Mouse (Mus musculus) frontal cortex, adult (tissue): Measurements from ENCODE around the gene Mxd4.

Experiments
- ATAC-seq: cut with Nextera tagmentation; 2 replicates; pipeline ENCODE4 v1.9.2; 2017; ENCODE audit warnings: mild to moderate bottlenecking, moderate library complexity, mixed read lengths; ENCODE audit not compliant: low TSS enrichment

The Mxd4 gene

GRCm38 (mm10) chr5:34197243-34197642, 9.7 kb upstream of the Mxd4 start:
- peak; percentile 71 for ATAC-seq

- ATAC-seq = no peak
Measured at GRCm38 (mm10) chr5:34196423-34196822, 8.9 kb upstream of the Mxd4 start.

- ATAC-seq = no peak
Measured at GRCm38 (mm10) chr5:34195786-34196185, 8.3 kb upstream of the Mxd4 start.

- ATAC-seq = peak; percentile 41
Measured at GRCm38 (mm10) chr5:34194975-34195662, 7.6 kb upstream of the Mxd4 start.

- no peak for ATAC-seq
Measured at GRCm38 (mm10) chr5:34194426-34194825, 6.9 kb upstream of the Mxd4 start.

GRCm38 (mm10) chr5:34191843-34192242, 4.3 kb upstream of the Mxd4 start:
- ATAC-seq = no peak

GRCm38 (mm10) chr5:34191021-34191420, 3.5 kb upstream of the Mxd4 start:
- no peak for ATAC-seq

GRCm38 (mm10) chr5:34189521-34189920, 2.0 kb upstream of the Mxd4 start:
- no peak for ATAC-seq

GRCm38 (mm10) chr5:34188856-34189255, 1.3 kb upstream of the Mxd4 start:
- ATAC-seq = no peak

GRCm38 (mm10) chr5:34186961-34187391, 544 bp downstream of the Mxd4 start:
- ATAC-seq = no peak

- ATAC-seq = no peak
Measured at GRCm38 (mm10) chr5:34186391-34186790, 1.1 kb downstream of the Mxd4 start.

GRCm38 (mm10) chr5:34185791-34186190, 1.7 kb downstream of the Mxd4 start:
- no peak for ATAC-seq

- no peak for ATAC-seq
Measured at GRCm38 (mm10) chr5:34185051-34185580, 2.4 kb downstream of the Mxd4 start.

GRCm38 (mm10) chr5:34183976-34184375, 3.5 kb downstream of the Mxd4 start:
- no peak for ATAC-seq

GRCm38 (mm10) chr5:34183156-34183880, 4.2 kb downstream of the Mxd4 start:
- no peak for ATAC-seq

- ATAC-seq = no peak
Measured at GRCm38 (mm10) chr5:34182486-34182885, 5.0 kb downstream of the Mxd4 start.

- ATAC-seq = no peak
Measured at GRCm38 (mm10) chr5:34177821-34178220, 9.7 kb downstream of the Mxd4 start.

- no peak for ATAC-seq
Measured at GRCm38 (mm10) chr5:34177091-34177490, 10.4 kb downstream of the Mxd4 start.

GRCm38 (mm10) chr5:34176691-34177090, 10.8 kb downstream of the Mxd4 start:
- no peak for ATAC-seq

GRCm38 (mm10) chr5:34175403-34175694, 12.2 kb downstream of the Mxd4 start:
- no peak for ATAC-seq

- ATAC-seq = no peak
Measured at GRCm38 (mm10) chr5:34174550-34175402, 12.7 kb downstream of the Mxd4 start.

- ATAC-seq = no peak
Measured at GRCm38 (mm10) chr5:34174021-34174420, 13.5 kb downstream of the Mxd4 start.
